Comparison of ENCODE assay signal across 14 mouse cellular contexts in the genomic region with DNA sequence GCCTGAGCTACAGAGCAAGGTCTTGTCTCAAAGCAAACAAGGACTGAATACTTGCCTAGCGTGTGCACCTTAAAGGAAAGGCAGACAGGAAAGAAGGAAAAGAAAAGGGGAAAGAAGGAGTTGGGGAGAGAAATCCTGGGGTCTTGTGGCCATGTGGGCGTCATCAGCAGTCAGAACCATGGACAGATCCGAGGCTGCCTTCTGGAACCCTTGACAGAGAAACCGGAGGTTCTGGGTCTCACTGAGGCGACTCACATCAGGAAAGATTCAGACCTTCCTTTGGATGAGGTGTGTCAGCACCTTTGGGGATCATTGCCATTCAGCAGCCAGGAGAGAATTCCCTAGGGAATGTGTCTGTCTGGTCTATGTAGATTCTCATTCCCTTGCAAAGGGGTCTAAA. TPM values are rescaled to one million over a fixed set of nuclear protein-coding genes. Genes with fewer than 3 reads are reported as not detected.
DNase-seq lines count a peak whose midpoint lies in the region; ATAC-seq and TF ChIP-seq lines count a peak whose summit lies in the region.
"Had no signal": no experiment of that assay in that cellular context is flagged by ENCODE, and none has a peak within 500 bp of the region (broad histone marks: within the 10 kb centered on the region; RNA-seq: fewer than 3 reads in every experiment).

No protein-coding gene starts in this region.

- H3K4me3 ChIP-seq in cerebellum, adult 2 months (replicated peaks; ENCODE audit: insufficient read depth, low read depth, low read length): no peak overlapping the region
- no peak overlapping the region for H3K4me3 ChIP-seq in stomach, postnatal 0 days (ENCODE audit: low read depth, low read length)
- H3K4me3 ChIP-seq: heart, adult 2 months; megakaryocyte, embryonic 14.5 days had no signal

- no peak for DNase-seq in cerebellum, adult 2 months
- DNase-seq in cerebellum, postnatal 4 days (ENCODE audit: low spot score in 2 of 2): no peak
- peak; percentile 34 for DNase-seq in ovary, postnatal 36 days (ENCODE audit: low spot score)
- no peak for DNase-seq in ovary, adult 18-20 months (ENCODE audit: low spot score)
- peak; percentile 65 for DNase-seq in embryo, embryonic 10.5 days (ENCODE audit: low spot score)
- DNase-seq in stomach, postnatal 0 days (ENCODE audit: low spot score): peak; percentile 27
- no peak for DNase-seq in layer of hippocampus, adult 8-10 months (ENCODE audit: low spot score in 2 of 2)
- DNase-seq: cerebellum, postnatal 25 days; heart, adult 2 months; liver had no signal

- TF ChIP-seq POLR2A in cerebellum, adult 2 months (IDR thresholded peaks at IDR 0.05; ENCODE audit: borderline replicate concordance, insufficient read depth, low read length): no peak

- H3K27ac ChIP-seq in cerebellum, adult 2 months (ENCODE audit: insufficient read depth, low read length): peak overlapping the region; percentile 55
- no peak overlapping the region for H3K27ac ChIP-seq in stomach, postnatal 0 days (replicated peaks)
- H3K27ac ChIP-seq: heart, adult 2 months had no signal

- no peak for TF ChIP-seq CTCF in cerebellum, adult 2 months (IDR thresholded peaks at IDR 0.05; ENCODE audit: borderline replicate concordance, insufficient read depth, low read depth, low read length)
- no peak for TF ChIP-seq CTCF in stomach, postnatal 0 days (IDR thresholded peaks at IDR 0.05; ENCODE audit: low read depth)

- H3K9ac ChIP-seq in stomach, postnatal 0 days (ENCODE audit: low read length): no peak overlapping the region

- H3K36me3 ChIP-seq in stomach, postnatal 0 days (ENCODE audit: control insufficient read depth, insufficient read depth, low read length): no peaks in the 10 kb centered on the region

- no peak for TF ChIP-seq EP300 in stomach, postnatal 0 days (optimal IDR thresholded peaks at IDR 0.05)

- 50% methylated on average over 5 of the region's 5 CpGs for WGBS in cerebellum, adult 2 months
- 12% methylated on average over 5 of the region's 5 CpGs for WGBS in stomach, postnatal 0 days

- H3K27me3 ChIP-seq in cerebellum, adult 2 months (ENCODE audit: control insufficient read depth, insufficient read depth, low read length): no peaks in the 10 kb centered on the region
- no peaks in the 10 kb centered on the region for H3K27me3 ChIP-seq in stomach, postnatal 0 days (ENCODE audit: control insufficient read depth, insufficient read depth, low read length)

- no peak overlapping the region for H3K4me2 ChIP-seq in stomach, postnatal 0 days (replicated peaks; ENCODE audit: low read depth)

- H3K9me3 ChIP-seq in stomach, postnatal 0 days (ENCODE audit: control insufficient read depth, low read length): no peaks in the 10 kb centered on the region

- ATAC-seq in stomach, postnatal 0 days (ENCODE audit: low FRiP score, low TSS enrichment): no peak
- ATAC-seq in CD4-positive, CD25-positive, alpha-beta regulatory T cell, adult 4 months: no peak
- ATAC-seq: forebrain, embryonic 16.5 days had no signal

- H3K4me1 ChIP-seq in cerebellum, adult 2 months (ENCODE audit: control insufficient read depth, insufficient read depth, low read length): peaks cover 10% of the 10 kb centered on the region; the same call in 1 of the 2 replicates
- H3K4me1 ChIP-seq in stomach, postnatal 0 days (replicated peaks; ENCODE audit: control insufficient read depth, insufficient read depth): no peaks in the 10 kb centered on the region

RNA-seq across cellular contexts. Expression of a gene that starts 2.6 kb away (rescaled TPM):
- polyA plus RNA-seq in cerebellum, adult 2 months (2012; rRNA removed): 0.08 TPM in 2 replicates
- 0.11 TPM in 1 of 2 replicates, not detected in the other for polyA plus RNA-seq in stomach, postnatal 0 days (2015; fragmentation: Nextera tagmentation; extraction: Ambion mirVana)
- not detected for total RNA-seq in layer of hippocampus, adult 8-10 months (2022)
- under 1 TPM in 1 of 2 experiments, not detected in 1; 0.90 TPM for polyA plus RNA-seq in CD4-positive, CD25-positive, alpha-beta regulatory T cell, adult 4 months (2017; shearing (Covaris generic))
- total RNA-seq: heart, adult 2 months; hematopoietic stem cell, adult 5-6 weeks had no signal
- polyA plus RNA-seq: forebrain, embryonic 16.5 days had no signal

RNA-seq across cellular contexts. Expression of a gene that starts 40.3 kb away (rescaled TPM):
- 174 and 188 TPM in 2 replicates for polyA plus RNA-seq in cerebellum, adult 2 months (2012; rRNA removed)
- 74.0 and 77.2 TPM in 2 replicates for polyA plus RNA-seq in stomach, postnatal 0 days (2015; fragmentation: Nextera tagmentation; extraction: Ambion mirVana)
- 10 to 100 TPM; 79.8 to 93.3 (median 85.0) TPM for total RNA-seq in layer of hippocampus, adult 8-10 months (2022)
- polyA plus RNA-seq in CD4-positive, CD25-positive, alpha-beta regulatory T cell, adult 4 months (2017; shearing (Covaris generic)): 10 to 100 TPM; 17.1 to 31.5 TPM

RNA-seq across cellular contexts. Expression of a gene that starts 40.8 kb away (rescaled TPM):
- 0.29 and 0.54 TPM in 2 replicates for polyA plus RNA-seq in cerebellum, adult 2 months (2012; rRNA removed)
- polyA plus RNA-seq in stomach, postnatal 0 days (2015; fragmentation: Nextera tagmentation; extraction: Ambion mirVana): 0.49 and 0.52 TPM in 2 replicates
- total RNA-seq in layer of hippocampus, adult 8-10 months (2022): 1 to 10 TPM in 1 of 4 experiments, under 1 TPM in 2, not detected in 1; 0.83 to 1.3 (median 0.96) TPM
- not detected for polyA plus RNA-seq in CD4-positive, CD25-positive, alpha-beta regulatory T cell, adult 4 months (2017; shearing (Covaris generic))
- polyA plus RNA-seq: forebrain, embryonic 16.5 days had no signal

RNA-seq across cellular contexts. Expression of a gene that starts 44.6 kb away (rescaled TPM):
- 0.21 TPM in 1 of 2 replicates, not detected in the other for polyA plus RNA-seq in cerebellum, adult 2 months (2012; rRNA removed)
- 0.17 and 0.46 TPM in 2 replicates for polyA plus RNA-seq in stomach, postnatal 0 days (2015; fragmentation: Nextera tagmentation; extraction: Ambion mirVana)
- not detected for total RNA-seq in layer of hippocampus, adult 8-10 months (2022)
- polyA plus RNA-seq in CD4-positive, CD25-positive, alpha-beta regulatory T cell, adult 4 months (2017; shearing (Covaris generic)): not detected
- total RNA-seq: heart, adult 2 months had no signal
- polyA plus RNA-seq: forebrain, embryonic 16.5 days had no signal

RNA-seq across cellular contexts. Expression of a gene that starts 53.5 kb away (rescaled TPM):
- polyA plus RNA-seq in cerebellum, adult 2 months (2012; rRNA removed): 66.7 and 67.9 TPM in 2 replicates
- polyA plus RNA-seq in stomach, postnatal 0 days (2015; fragmentation: Nextera tagmentation; extraction: Ambion mirVana): 24.7 and 25.0 TPM in 2 replicates
- 10 to 100 TPM; 38.7 to 43.0 (median 41.8) TPM for total RNA-seq in layer of hippocampus, adult 8-10 months (2022)
- 10 to 100 TPM; 20.9 to 26.5 TPM for polyA plus RNA-seq in CD4-positive, CD25-positive, alpha-beta regulatory T cell, adult 4 months (2017; shearing (Covaris generic))

Comparison
In these comparisons a context has a peak if more than half of its experiments do, and no peak if none do; other contexts are left out.
1. DNase-seq: peak in ovary, postnatal 36 days (single experiment), embryo, embryonic 10.5 days (single experiment) and stomach, postnatal 0 days (single experiment); none in cerebellum, adult 2 months (0 of 2), cerebellum, postnatal 4 days (0 of 2), ovary, adult 18-20 months (single experiment) and layer of hippocampus, adult 8-10 months (0 of 2).